Mouse (Mus musculus): ENCODE results near the gene Lrrk1.

DNA sequence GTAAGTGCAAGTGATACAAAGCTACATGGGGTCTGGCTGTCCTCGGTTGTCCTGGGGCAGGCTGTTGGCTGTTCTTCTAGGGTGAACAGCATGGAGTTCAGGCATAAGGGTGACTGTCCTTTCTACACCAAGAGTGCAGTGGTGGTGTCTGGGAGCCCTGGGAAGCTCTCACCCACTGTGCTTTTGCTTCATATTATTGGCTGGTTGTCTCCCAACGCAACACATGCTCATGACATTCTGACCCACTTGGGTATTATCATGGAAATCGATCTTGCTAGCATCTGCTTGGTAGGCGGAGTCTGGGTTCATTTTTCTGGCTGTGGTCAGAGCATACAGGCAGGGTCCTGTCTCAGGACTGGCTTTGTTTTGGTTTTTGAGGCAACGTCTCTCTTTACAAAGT is 131.7 kb downstream of the Lrrk1 start:
- TF ChIP-seq CTCF (IDR thresholded peaks at IDR 0.05; ENCODE audit: insufficient read depth, low read depth, low read length) (no peak), POLR2A (IDR thresholded peaks at IDR 0.05; ENCODE audit: insufficient read depth, low read depth, low read length) (no peak)
